Mouse (Mus musculus) right cerebral cortex, adult 18-20 months (tissue): ENCODE results near the gene Gm49366.
"Not testable (repeated sequence)": the region's sequence is repeated elsewhere in the genome, so short reads cannot be mapped to it uniquely, and the experiment has no call there.

Source experiments
- DNase-seq: peaks from one replicate; pipeline ENCODE4 v3.0.0; 2022; ENCODE audit warnings: mixed read lengths

The Gm49366 gene

DNA sequence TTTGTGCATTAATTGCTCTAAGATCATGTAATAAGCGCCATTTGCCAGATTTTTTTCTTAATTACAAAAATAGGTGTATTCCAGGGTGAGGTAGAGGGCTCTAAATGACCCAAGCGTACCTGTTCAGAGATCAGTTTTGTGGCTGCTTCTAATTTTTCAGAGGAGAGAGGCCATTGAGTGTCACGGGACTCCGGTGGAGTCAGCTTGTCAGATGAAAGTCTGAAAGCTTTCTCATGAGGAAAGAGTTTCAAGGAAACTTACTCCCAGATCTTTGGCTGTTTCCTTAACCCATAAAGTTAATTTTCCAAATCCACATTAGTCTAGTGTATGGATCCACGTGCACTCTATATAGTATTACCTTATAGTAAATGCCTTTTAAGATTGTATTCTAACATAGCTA lies 55.9 kb downstream of the Gm49366 start:
- not testable (repeated sequence) for DNase-seq

DNA sequence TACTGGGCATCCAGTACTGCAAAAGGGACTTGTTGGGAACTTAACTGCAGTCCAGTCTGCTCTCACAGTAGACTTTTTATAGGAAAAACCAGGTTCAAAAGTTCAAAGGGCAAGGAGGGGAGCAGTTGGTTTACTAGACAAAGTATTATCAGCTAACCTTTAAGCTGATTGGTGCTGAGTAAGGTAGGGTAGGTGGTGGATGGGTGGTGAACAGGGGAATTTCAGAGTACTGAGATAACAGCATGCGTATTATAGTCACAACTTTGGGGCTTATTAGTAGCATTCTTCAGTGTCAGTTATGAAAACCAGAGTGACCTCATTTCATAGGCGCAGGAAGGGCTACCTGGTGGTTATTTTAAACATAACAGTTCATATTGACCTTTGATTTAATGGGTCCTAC lies 60.9 kb downstream of the Gm49366 start:
- DNase-seq: no peak

DNA sequence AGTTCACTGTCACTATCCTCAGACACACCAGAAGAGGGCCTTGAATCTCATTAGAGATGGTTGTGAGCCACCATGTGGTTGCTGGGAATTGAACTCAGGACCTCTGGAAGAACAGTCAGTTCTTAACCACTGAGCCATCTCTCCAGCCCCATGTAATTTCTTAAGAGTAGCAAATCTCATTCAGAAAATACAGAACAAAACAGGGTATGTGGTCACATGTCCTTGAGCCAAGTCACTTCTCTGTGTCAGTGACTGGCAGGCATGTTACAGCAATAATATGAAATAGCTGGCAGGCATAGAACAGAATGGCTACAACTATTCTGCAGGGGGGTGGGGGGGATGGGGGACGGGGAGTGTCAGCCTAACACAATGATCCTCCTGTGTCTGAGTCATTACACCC lies 61.3 kb downstream of the Gm49366 start:
- no peak for DNase-seq

DNA sequence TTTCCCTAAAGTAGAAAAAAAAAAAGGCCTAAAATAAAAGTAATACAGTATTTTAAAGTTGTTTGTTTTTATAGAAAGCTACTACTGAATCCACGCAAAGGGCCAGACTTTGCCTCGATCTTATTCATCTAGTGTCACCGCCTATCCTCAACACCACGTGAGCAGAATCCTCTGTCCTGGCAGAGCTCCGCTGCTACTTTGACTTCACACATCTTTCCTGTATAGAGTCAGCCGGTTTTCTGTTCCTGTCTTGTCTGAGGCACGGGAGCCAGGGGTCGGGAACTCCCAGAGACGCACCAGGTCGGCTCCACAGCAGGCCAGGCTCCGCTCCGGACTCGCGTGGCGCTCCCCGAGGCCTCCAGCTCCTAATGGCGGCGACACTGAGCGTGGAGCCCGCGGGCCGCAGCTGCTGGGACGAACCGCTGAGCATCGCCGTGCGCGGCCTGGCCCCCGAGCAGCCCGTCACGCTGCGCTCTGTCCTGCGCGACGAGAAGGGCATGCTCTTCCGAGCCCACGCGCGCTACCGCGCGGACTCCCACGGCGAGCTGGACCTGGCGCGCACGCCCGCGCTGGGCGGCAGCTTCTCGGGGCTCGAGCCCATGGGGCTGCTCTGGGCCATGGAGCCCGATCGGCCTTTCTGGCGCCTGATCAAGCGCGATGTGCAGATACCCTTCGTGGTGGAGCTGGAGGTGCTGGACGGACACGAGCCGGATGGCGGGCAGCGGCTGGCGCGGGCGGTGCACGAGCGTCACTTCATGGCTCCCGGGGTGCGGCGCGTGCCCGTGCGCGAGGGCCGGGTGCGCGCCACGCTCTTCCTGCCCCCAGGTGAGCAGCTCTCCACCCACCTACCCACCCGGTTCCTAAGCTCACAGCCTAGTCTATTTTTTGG lies 62.1 kb downstream of the Gm49366 start, which contains the start of gene Acot6:
Gene Acot6 (plus strand): TSS at position 51 of the 889 bp plus-strand sequence.
- DNase-seq: peak; percentile 40

DNA sequence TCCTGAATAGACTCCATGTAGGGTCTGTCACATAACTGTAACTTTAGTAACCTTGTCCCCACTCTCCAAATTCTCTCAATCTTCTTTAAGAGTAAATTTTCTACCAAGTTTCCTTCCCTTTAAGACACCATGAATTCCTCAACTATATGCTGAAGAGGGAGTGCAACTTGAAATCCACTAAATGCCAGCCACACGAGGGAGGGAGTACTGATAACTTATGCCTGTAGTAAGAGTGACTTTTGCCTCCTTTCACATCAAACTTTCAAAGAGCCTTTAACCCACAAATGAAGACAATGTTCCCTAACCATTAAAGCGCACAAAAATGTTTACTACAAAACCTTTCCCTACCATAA lies 62.7 kb downstream of the Gm49366 start:
- no peak for DNase-seq

DNA sequence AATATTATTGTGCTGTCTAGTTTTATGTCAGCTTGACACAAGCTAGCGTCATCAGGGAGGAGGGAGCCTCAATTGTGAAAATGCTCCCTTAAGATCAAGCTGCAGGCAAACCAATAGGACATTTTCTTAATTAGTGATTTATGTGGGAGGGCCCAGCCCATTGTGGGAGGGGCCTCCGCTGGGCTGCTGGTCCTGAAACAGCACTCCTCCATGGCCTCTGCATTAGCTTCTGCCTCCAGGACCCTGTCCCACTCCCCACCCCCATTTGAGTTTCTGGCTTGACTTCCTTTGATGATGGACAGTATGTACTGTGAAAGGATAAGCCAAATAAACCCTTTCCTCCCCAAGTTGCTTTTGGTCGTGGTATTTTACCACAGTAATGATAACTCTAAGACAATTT lies 68.3 kb downstream of the Gm49366 start:
- no peak for DNase-seq

DNA sequence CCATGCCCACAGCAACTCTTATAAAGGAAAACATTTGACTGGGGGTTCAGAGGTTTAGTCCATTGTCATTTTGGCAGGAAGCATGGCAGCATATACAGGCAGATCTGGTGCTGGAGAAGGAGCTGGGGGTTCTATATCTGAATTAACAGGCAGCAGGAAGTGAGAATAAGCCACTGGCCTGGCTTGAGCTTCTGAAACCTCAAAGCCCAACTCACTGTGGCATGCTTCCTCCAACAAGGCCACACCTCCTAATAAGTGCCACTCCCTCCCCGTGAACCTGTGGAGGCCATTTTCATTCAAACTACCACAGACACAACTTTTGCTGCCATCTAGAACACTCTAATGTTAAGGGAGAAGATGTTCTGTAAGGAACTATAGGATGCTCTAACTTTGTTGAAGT lies 69.0 kb downstream of the Gm49366 start:
- DNase-seq: no peak
